Mouse (Mus musculus): ENCODE measurements around the gene Hsd17b1. TPM values are rescaled to one million over a fixed set of nuclear protein-coding genes. Genes with fewer than 3 reads are reported as not detected.

The Hsd17b1 gene
- polyA plus RNA-seq (2012; rRNA removed) = 0.17 and 0.29 TPM in 2 replicates

GRCm38 (mm10) chr11:101078121-101078520 is at the start of gene Hsd17b1:
TSS of gene Hsd17b1 (plus strand) at chr11:101078411.
- no peak for DNase-seq
- Histone ChIP-seq H3K4me1 (ENCODE audit: control insufficient read depth, insufficient read depth, low read length) (peaks cover 2% of the 10 kb centered on the region), H3K4me3 (replicated peaks; ENCODE audit: extremely low read depth, low read depth, low read length) (no peak within 1 kb of the TSS)
- WGBS = 74% methylated on average over 9 of the region's 9 CpGs
- TF ChIP-seq POLR2A (IDR thresholded peaks at IDR 0.05; ENCODE audit: borderline replicate concordance, extremely low read depth, low read depth, low read length) = no peak
- TF ChIP-seq CTCF (IDR thresholded peaks at IDR 0.05; ENCODE audit: insufficient read depth, low read length) = no peak

GRCm38 (mm10) chr11:101029320-101029719 is 48.9 kb upstream of the Hsd17b1 start:
- no peaks in the 10 kb centered on the region for H3K4me1 ChIP-seq (ENCODE audit: control insufficient read depth, insufficient read depth, low read length)
- no peak overlapping the region for H3K4me3 ChIP-seq (replicated peaks; ENCODE audit: extremely low read depth, low read depth, low read length)
- no peak for DNase-seq
- TF ChIP-seq POLR2A (IDR thresholded peaks at IDR 0.05; ENCODE audit: borderline replicate concordance, extremely low read depth, low read depth, low read length) = no peak
- TF ChIP-seq CTCF (IDR thresholded peaks at IDR 0.05; ENCODE audit: insufficient read depth, low read length) = no peak
- 92% methylated on average over 8 of the region's 8 CpGs for WGBS

- TF ChIP-seq POLR2A (IDR thresholded peaks at IDR 0.05; ENCODE audit: borderline replicate concordance, extremely low read depth, low read depth, low read length) (no peak), CTCF (IDR thresholded peaks at IDR 0.05; ENCODE audit: insufficient read depth, low read length) (no peak)
- Histone ChIP-seq H3K4me3 (replicated peaks; ENCODE audit: extremely low read depth, low read depth, low read length) (no peak overlapping the region), H3K4me1 (ENCODE audit: control insufficient read depth, insufficient read depth, low read length) (no peaks in the 10 kb centered on the region)
- WGBS = 86% methylated on average over 10 of the region's 10 CpGs
- DNase-seq = no peak
These were observed 47.9 kb upstream of the Hsd17b1 start for GRCm38 (mm10) chr11:101030136-101030807.

- 82% methylated on average over 4 of the region's 4 CpGs for WGBS
- Histone ChIP-seq H3K4me3 (replicated peaks; ENCODE audit: extremely low read depth, low read depth, low read length) (no peak overlapping the region), H3K4me1 (ENCODE audit: control insufficient read depth, insufficient read depth, low read length) (no peaks in the 10 kb centered on the region)
- TF ChIP-seq CTCF (IDR thresholded peaks at IDR 0.05; ENCODE audit: insufficient read depth, low read length) = no peak
- TF ChIP-seq POLR2A (IDR thresholded peaks at IDR 0.05; ENCODE audit: borderline replicate concordance, extremely low read depth, low read depth, low read length) = no peak
- no peak for DNase-seq
These were observed 47.4 kb upstream of the Hsd17b1 start for GRCm38 (mm10) chr11:101030808-101031156.

- no peak overlapping the region for H3K4me3 ChIP-seq (replicated peaks; ENCODE audit: extremely low read depth, low read depth, low read length)
- WGBS = 86% methylated on average over 1 of the region's 1 CpGs
- no peaks in the 10 kb centered on the region for H3K4me1 ChIP-seq (ENCODE audit: control insufficient read depth, insufficient read depth, low read length)
- DNase-seq = no peak
- TF ChIP-seq CTCF (IDR thresholded peaks at IDR 0.05; ENCODE audit: insufficient read depth, low read length) (no peak), POLR2A (IDR thresholded peaks at IDR 0.05; ENCODE audit: borderline replicate concordance, extremely low read depth, low read depth, low read length) (no peak)
These were observed 46.7 kb upstream of the Hsd17b1 start for GRCm38 (mm10) chr11:101031470-101031869.

GRCm38 (mm10) chr11:101033856-101034500 is 44.2 kb upstream of the Hsd17b1 start:
- DNase-seq = no peak
- TF ChIP-seq CTCF (IDR thresholded peaks at IDR 0.05; ENCODE audit: insufficient read depth, low read length) (no peak), POLR2A (IDR thresholded peaks at IDR 0.05; ENCODE audit: borderline replicate concordance, extremely low read depth, low read depth, low read length) (no peak)
- WGBS = 93% methylated on average over 17 of the region's 17 CpGs
- Histone ChIP-seq H3K4me1 (ENCODE audit: control insufficient read depth, insufficient read depth, low read length) (no peaks in the 10 kb centered on the region), H3K4me3 (replicated peaks; ENCODE audit: extremely low read depth, low read depth, low read length) (no peak overlapping the region)

GRCm38 (mm10) chr11:101034614-101035327 is 43.4 kb upstream of the Hsd17b1 start:
- 70% methylated on average over 8 of the region's 8 CpGs for WGBS
- TF ChIP-seq CTCF (IDR thresholded peaks at IDR 0.05; ENCODE audit: insufficient read depth, low read length) (no peak), POLR2A (IDR thresholded peaks at IDR 0.05; ENCODE audit: borderline replicate concordance, extremely low read depth, low read depth, low read length) (no peak)
- Histone ChIP-seq H3K4me3 (replicated peaks; ENCODE audit: extremely low read depth, low read depth, low read length) (no peak overlapping the region), H3K4me1 (ENCODE audit: control insufficient read depth, insufficient read depth, low read length) (no peaks in the 10 kb centered on the region)
- DNase-seq = no peak

GRCm38 (mm10) chr11:101035328-101035695 is 42.9 kb upstream of the Hsd17b1 start:
- WGBS = 89% methylated on average over 4 of the region's 4 CpGs
- DNase-seq = no peak
- TF ChIP-seq CTCF (IDR thresholded peaks at IDR 0.05; ENCODE audit: insufficient read depth, low read length) = no peak
- no peak for TF ChIP-seq POLR2A (IDR thresholded peaks at IDR 0.05; ENCODE audit: borderline replicate concordance, extremely low read depth, low read depth, low read length)
- H3K4me1 ChIP-seq (ENCODE audit: control insufficient read depth, insufficient read depth, low read length) = no peaks in the 10 kb centered on the region
- no peak overlapping the region for H3K4me3 ChIP-seq (replicated peaks; ENCODE audit: extremely low read depth, low read depth, low read length)

- no peaks in the 10 kb centered on the region for H3K4me1 ChIP-seq (ENCODE audit: control insufficient read depth, insufficient read depth, low read length)
- no peak for TF ChIP-seq CTCF (IDR thresholded peaks at IDR 0.05; ENCODE audit: insufficient read depth, low read length)
- no peak overlapping the region for H3K4me3 ChIP-seq (replicated peaks; ENCODE audit: extremely low read depth, low read depth, low read length)
- DNase-seq = no peak
- 89% methylated on average over 10 of the region's 10 CpGs for WGBS
These were observed 40.4 kb upstream of the Hsd17b1 start for GRCm38 (mm10) chr11:101037795-101038194.
